Mouse (Mus musculus) E14TG2a.4 (cell line): ENCODE measurements around the gene Immp2l.
A peak's percentile ranks its signal among the peaks of the same experiment; 100 is the strongest.

Source experiments
- H3K27me3 ChIP-seq: 2 replicates; pipeline ENCODE4 v1.6.1; 2014; ENCODE audit warnings: low read length, control low read depth; ENCODE audit not compliant: insufficient read depth
- H3K36me3 ChIP-seq: 2 replicates; pipeline ENCODE4 v1.6.1; 2014; ENCODE audit warnings: low read length, control low read depth; ENCODE audit not compliant: insufficient read depth
- H3K4me1 ChIP-seq: replicated peaks from 2 replicates; pipeline ENCODE4 v1.6.1; 2014; ENCODE audit warnings: low read depth, low read length, control low read depth
- H3K4me3 ChIP-seq: replicated peaks from 2 replicates; pipeline ENCODE4 v1.5.1; 2014; ENCODE audit warnings: mild to moderate bottlenecking, low read length
- H3K9me3 ChIP-seq: 2 replicates; pipeline ENCODE4 v1.6.1; 2014; ENCODE audit warnings: low read length, control low read depth
- CTCF ChIP-seq: conservative IDR thresholded peaks from 2 replicates; pipeline ENCODE4 v1.5.1; 2014; ENCODE audit warnings: low read length
- NANOG ChIP-seq: IDR thresholded peaks from 2 replicates; pipeline ENCODE4 v1.6.1; 2014; ENCODE audit warnings: borderline replicate concordance, low read length, mixed read lengths
- POU5F1 ChIP-seq: IDR thresholded peaks from 2 replicates; pipeline ENCODE4 v1.6.1; 2014; ENCODE audit warnings: low read length, borderline replicate concordance

Immp2l gene

GRCm38 (mm10) chr12:41289047-41289446 lies 265.2 kb downstream of the Immp2l start:
- Histone ChIP-seq H3K4me1 (no peaks in the 10 kb centered on the region), H3K36me3 (no peaks in the 10 kb centered on the region), H3K4me3 (no peak overlapping the region), H3K9me3 (peaks cover 5% of the 10 kb centered on the region; the same call in 1 of the 2 replicates), H3K27me3 (no peaks in the 10 kb centered on the region)
- TF ChIP-seq CTCF, result no peak
- no peak for TF ChIP-seq NANOG
- no peak for TF ChIP-seq POU5F1

GRCm38 (mm10) chr12:41307015-41307414 lies 283.1 kb downstream of the Immp2l start:
- TF ChIP-seq POU5F1, result no peak
- no peak for TF ChIP-seq CTCF
- no peak for TF ChIP-seq NANOG
- Histone ChIP-seq H3K9me3 (no peaks in the 10 kb centered on the region), H3K27me3 (no peaks in the 10 kb centered on the region), H3K36me3 (no peaks in the 10 kb centered on the region), H3K4me1 (no peaks in the 10 kb centered on the region), H3K4me3 (no peak overlapping the region)

GRCm38 (mm10) chr12:41308726-41309680 lies 285.1 kb downstream of the Immp2l start:
- Histone ChIP-seq H3K9me3 (no peaks in the 10 kb centered on the region), H3K27me3 (no peaks in the 10 kb centered on the region), H3K4me3 (no peak overlapping the region), H3K4me1 (no peaks in the 10 kb centered on the region), H3K36me3 (no peaks in the 10 kb centered on the region)
- TF ChIP-seq POU5F1 (no peak), NANOG (no peak), CTCF (no peak)

- Histone ChIP-seq H3K27me3 (no peaks in the 10 kb centered on the region), H3K36me3 (no peaks in the 10 kb centered on the region), H3K4me1 (0 out of 2 replicates have a peak, but pooled peaks cover 5% of the 10 kb centered on the region), H3K4me3 (no peak overlapping the region), H3K9me3 (no peaks in the 10 kb centered on the region)
- TF ChIP-seq POU5F1 (no peak), NANOG (no peak), CTCF (no peak)
Observed at GRCm38 (mm10) chr12:41313391-41313790, 289.5 kb downstream of the Immp2l start.

GRCm38 (mm10) chr12:41314811-41315461 lies 291.0 kb downstream of the Immp2l start:
- 0 out of 2 replicates have a peak, but pooled peaks cover 5% of the 10 kb centered on the region for H3K4me1 ChIP-seq
- no peaks in the 10 kb centered on the region for H3K27me3 ChIP-seq
- no peak for TF ChIP-seq POU5F1
- no peak for TF ChIP-seq NANOG
- TF ChIP-seq CTCF, result no peak
- no peaks in the 10 kb centered on the region for H3K9me3 ChIP-seq
- 0 out of 2 replicates have a peak overlapping the region, but pooled peaks have one; percentile 14 for H3K4me3 ChIP-seq
- H3K36me3 ChIP-seq, result no peaks in the 10 kb centered on the region

- H3K27me3 ChIP-seq, result no peaks in the 10 kb centered on the region
- no peaks in the 10 kb centered on the region for H3K36me3 ChIP-seq
- 0 out of 2 replicates have a peak, but pooled peaks cover 5% of the 10 kb centered on the region for H3K4me1 ChIP-seq
- no peak for TF ChIP-seq CTCF
- TF ChIP-seq NANOG, result no peak
- TF ChIP-seq POU5F1, result no peak
- no peak overlapping the region for H3K4me3 ChIP-seq
- no peaks in the 10 kb centered on the region for H3K9me3 ChIP-seq
Observed at GRCm38 (mm10) chr12:41315871-41316270, 292.0 kb downstream of the Immp2l start.

- no peak for TF ChIP-seq NANOG
- TF ChIP-seq CTCF, result no peak
- no peak for TF ChIP-seq POU5F1
- Histone ChIP-seq H3K36me3 (no peaks in the 10 kb centered on the region), H3K4me1 (0 out of 2 replicates have a peak, but pooled peaks cover 5% of the 10 kb centered on the region), H3K9me3 (no peaks in the 10 kb centered on the region), H3K27me3 (no peaks in the 10 kb centered on the region), H3K4me3 (no peak overlapping the region)
Observed at GRCm38 (mm10) chr12:41316426-41316825, 292.5 kb downstream of the Immp2l start.

- Histone ChIP-seq H3K4me3 (no peak overlapping the region), H3K36me3 (no peaks in the 10 kb centered on the region), H3K27me3 (no peaks in the 10 kb centered on the region), H3K9me3 (no peaks in the 10 kb centered on the region), H3K4me1 (0 out of 2 replicates have a peak, but pooled peaks cover 5% of the 10 kb centered on the region)
- TF ChIP-seq NANOG, result no peak
- no peak for TF ChIP-seq POU5F1
- no peak for TF ChIP-seq CTCF
Observed at GRCm38 (mm10) chr12:41317431-41317830, 293.5 kb downstream of the Immp2l start.
